Mouse (Mus musculus): ENCODE measurements at regions not wholly inside any gene's neighbourhood (a gene's known extent, or its start where the extent isn't known, plus 50 kb on each side); places are given as distances from the start of the nearest gene placed in this dataset.
"Not testable (repeated sequence)": the region's sequence is repeated elsewhere in the genome, so short reads cannot be mapped to it uniquely, and the experiment has no call there.

GRCm38 (mm10) chr16:20936722-20937121 is 202.4 kb upstream of the Thpo start:
- Histone ChIP-seq H3K4me1 (no peaks in the 10 kb centered on the region), H3K9me3 (replicated peaks) (no peaks in the 10 kb centered on the region), H3K4me2 (no peak overlapping the region), H3K9ac (no peak overlapping the region), H3K36me3 (no peaks in the 10 kb centered on the region), H3K27ac (no peak overlapping the region), H3K27me3 (replicated peaks) (no peaks in the 10 kb centered on the region), H3K4me3 (no peak overlapping the region)
- ATAC-seq, result no peak
- WGBS (ENCODE audit: insufficient replicate concordance), result 88% methylated on average over 1 of the region's 1 CpGs

GRCm38 (mm10) chr16:20934846-20935245 is 200.5 kb upstream of the Thpo start:
- H3K4me1 ChIP-seq; H3K27me3 ChIP-seq (replicated peaks); H3K36me3 ChIP-seq; ATAC-seq; H3K9me3 ChIP-seq (replicated peaks); H3K9ac ChIP-seq; H3K4me3 ChIP-seq; H3K27ac ChIP-seq; H3K4me2 ChIP-seq: not testable (repeated sequence)

- not testable (repeated sequence) for H3K27ac ChIP-seq; H3K9me3 ChIP-seq (replicated peaks); H3K27me3 ChIP-seq (replicated peaks); H3K4me3 ChIP-seq; H3K9ac ChIP-seq; H3K4me1 ChIP-seq; H3K4me2 ChIP-seq; ATAC-seq; H3K36me3 ChIP-seq
- 40% methylated on average over 5 of the region's 5 CpGs for WGBS (ENCODE audit: insufficient replicate concordance)
Observed at GRCm38 (mm10) chr16:20930003-20930402, 195.7 kb upstream of the Thpo start.

GRCm38 (mm10) chr16:20925776-20926175 is 191.5 kb upstream of the Thpo start:
- ATAC-seq; H3K4me1 ChIP-seq; H3K9me3 ChIP-seq (replicated peaks): not testable (repeated sequence)

GRCm38 (mm10) chr16:20910864-20911263 is 176.6 kb upstream of the Thpo start:
- not testable (repeated sequence) for H3K9me3 ChIP-seq (replicated peaks); H3K36me3 ChIP-seq

More at GRCm38 (mm10) chr16:20925776-20926175, 191.5 kb upstream of the Thpo start:
- H3K4me3 ChIP-seq; H3K27me3 ChIP-seq (replicated peaks); H3K27ac ChIP-seq; H3K4me2 ChIP-seq; H3K9ac ChIP-seq; H3K36me3 ChIP-seq: not testable (repeated sequence)

GRCm38 (mm10) chr16:20908467-20909351 is 174.4 kb upstream of the Thpo start:
- H3K9me3 ChIP-seq (replicated peaks); H3K4me3 ChIP-seq; ATAC-seq; H3K27ac ChIP-seq; H3K36me3 ChIP-seq; H3K9ac ChIP-seq; H3K4me1 ChIP-seq; H3K27me3 ChIP-seq (replicated peaks): not testable (repeated sequence)
- peak overlapping the region; percentile 32; the same call in 1 of the 2 replicates for H3K4me2 ChIP-seq
- 32% methylated on average over 17 of the region's 18 CpGs for WGBS (ENCODE audit: insufficient replicate concordance)

More at GRCm38 (mm10) chr16:20910864-20911263, 176.6 kb upstream of the Thpo start:
- not testable (repeated sequence) for H3K4me2 ChIP-seq; H3K9ac ChIP-seq; H3K27me3 ChIP-seq (replicated peaks); H3K4me1 ChIP-seq; H3K4me3 ChIP-seq; ATAC-seq; H3K27ac ChIP-seq
- 50% methylated on average over 3 of the region's 3 CpGs for WGBS (ENCODE audit: insufficient replicate concordance)

- Histone ChIP-seq H3K4me1 (no peaks in the 10 kb centered on the region), H3K27ac (no peak overlapping the region), H3K27me3 (replicated peaks) (no peaks in the 10 kb centered on the region), H3K4me3 (no peak overlapping the region), H3K36me3 (no peaks in the 10 kb centered on the region), H3K4me2 (no peak overlapping the region), H3K9me3 (replicated peaks) (no peaks in the 10 kb centered on the region), H3K9ac (no peak overlapping the region)
- ATAC-seq, result no peak
- 37% methylated on average over 2 of the region's 2 CpGs for WGBS (ENCODE audit: insufficient replicate concordance)
Observed at GRCm38 (mm10) chr16:20895734-20896133, 161.4 kb upstream of the Thpo start.

- no peak overlapping the region for H3K4me3 ChIP-seq
- H3K9me3 ChIP-seq (replicated peaks), result no peaks in the 10 kb centered on the region
- H3K27me3 ChIP-seq (replicated peaks), result no peaks in the 10 kb centered on the region
- H3K9ac ChIP-seq, result no peak overlapping the region
- no peaks in the 10 kb centered on the region for H3K36me3 ChIP-seq
- no peak overlapping the region for H3K4me2 ChIP-seq
- H3K27ac ChIP-seq, result no peak overlapping the region
- H3K4me1 ChIP-seq, result no peaks in the 10 kb centered on the region
- 26% methylated on average over 1 of the region's 1 CpGs for WGBS (ENCODE audit: insufficient replicate concordance)
- ATAC-seq, result no peak
Observed at GRCm38 (mm10) chr16:20871726-20872125, 137.4 kb upstream of the Thpo start.

- Histone ChIP-seq H3K9ac (no peak overlapping the region), H3K9me3 (replicated peaks) (no peaks in the 10 kb centered on the region), H3K36me3 (no peaks in the 10 kb centered on the region), H3K27ac (no peak overlapping the region), H3K4me3 (no peak overlapping the region), H3K4me1 (no peaks in the 10 kb centered on the region), H3K27me3 (replicated peaks) (no peaks in the 10 kb centered on the region), H3K4me2 (no peak overlapping the region)
- no peak for ATAC-seq
- 55% methylated on average over 1 of the region's 1 CpGs for WGBS (ENCODE audit: insufficient replicate concordance)
Observed at GRCm38 (mm10) chr16:20866771-20867170, 132.5 kb upstream of the Thpo start.

GRCm38 (mm10) chr16:20861256-20861655 is 126.9 kb upstream of the Thpo start:
- H3K27ac ChIP-seq, result no peak overlapping the region
- 85% methylated on average over 4 of the region's 4 CpGs for WGBS (ENCODE audit: insufficient replicate concordance)
- H3K4me2 ChIP-seq, result no peak overlapping the region
- no peaks in the 10 kb centered on the region for H3K36me3 ChIP-seq
- no peak for ATAC-seq
- H3K4me3 ChIP-seq, result no peak overlapping the region
- H3K9me3 ChIP-seq (replicated peaks), result no peaks in the 10 kb centered on the region
- no peak overlapping the region for H3K9ac ChIP-seq
- H3K27me3 ChIP-seq (replicated peaks), result no peaks in the 10 kb centered on the region
- no peaks in the 10 kb centered on the region for H3K4me1 ChIP-seq

GRCm38 (mm10) chr16:20860606-20861005 is 126.3 kb upstream of the Thpo start:
- not testable (repeated sequence) for H3K9me3 ChIP-seq (replicated peaks); ATAC-seq
- 74% methylated on average over 3 of the region's 3 CpGs for WGBS (ENCODE audit: insufficient replicate concordance)

GRCm38 (mm10) chr16:20854696-20855213 is 120.4 kb upstream of the Thpo start:
- 48% methylated on average over 1 of the region's 1 CpGs for WGBS (ENCODE audit: insufficient replicate concordance)
- ATAC-seq, result no peak
- Histone ChIP-seq H3K4me1 (no peaks in the 10 kb centered on the region), H3K9me3 (replicated peaks) (no peaks in the 10 kb centered on the region), H3K36me3 (no peaks in the 10 kb centered on the region), H3K4me2 (no peak overlapping the region), H3K9ac (no peak overlapping the region), H3K4me3 (no peak overlapping the region), H3K27me3 (replicated peaks) (no peaks in the 10 kb centered on the region), H3K27ac (no peak overlapping the region)

More at GRCm38 (mm10) chr16:20860606-20861005, 126.3 kb upstream of the Thpo start:
- not testable (repeated sequence) for H3K4me1 ChIP-seq; H3K27me3 ChIP-seq (replicated peaks); H3K4me3 ChIP-seq; H3K9ac ChIP-seq; H3K36me3 ChIP-seq; H3K27ac ChIP-seq; H3K4me2 ChIP-seq

- no peak overlapping the region for H3K9ac ChIP-seq
- H3K27ac ChIP-seq, result no peak overlapping the region
- no peak for ATAC-seq
- no peaks in the 10 kb centered on the region for H3K36me3 ChIP-seq
- 60% methylated on average over 2 of the region's 2 CpGs for WGBS (ENCODE audit: insufficient replicate concordance)
- no peaks in the 10 kb centered on the region for H3K4me1 ChIP-seq
- H3K4me3 ChIP-seq, result no peak overlapping the region
- no peaks in the 10 kb centered on the region for H3K9me3 ChIP-seq (replicated peaks)
- H3K4me2 ChIP-seq, result no peak overlapping the region
- no peaks in the 10 kb centered on the region for H3K27me3 ChIP-seq (replicated peaks)
Observed at GRCm38 (mm10) chr16:20838151-20838550, 103.8 kb upstream of the Thpo start.

Data from liver, embryonic 12.5 days (tissue).